In the genomic region with DNA sequence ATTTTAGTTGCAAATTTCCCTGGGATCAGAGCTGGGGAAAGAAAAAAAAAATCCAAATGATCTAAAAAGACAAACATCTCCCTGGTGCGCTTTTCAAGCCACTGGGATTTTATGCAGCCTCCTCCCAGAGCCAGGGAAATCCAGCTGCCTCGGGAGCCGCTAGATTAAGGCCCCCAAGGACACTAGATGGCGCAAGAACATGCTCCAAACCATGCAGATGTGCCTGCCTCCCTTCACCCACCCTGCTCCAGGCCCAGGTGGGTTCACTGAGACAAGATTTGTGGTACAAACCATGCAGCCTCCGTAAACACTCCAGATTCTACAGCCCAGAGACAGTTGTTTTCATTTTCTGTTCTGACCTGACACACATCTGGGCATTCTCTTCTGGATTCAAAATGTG, we compare ENCODE assay signal across 8 mouse cellular contexts.
A peak's percentile ranks its signal among the peaks of the same experiment; 100 is the strongest.
DNase-seq lines count a peak whose midpoint lies in the region; ATAC-seq and TF ChIP-seq lines count a peak whose summit lies in the region.

No protein-coding gene starts in this region.

- ATAC-seq in forebrain, embryonic 16.5 days: peak; percentile 74
- ATAC-seq in hindbrain, embryonic 12.5 days (ENCODE audit: low FRiP score): peak; percentile 29; the same call in 1 of the 2 replicates
- ATAC-seq in midbrain, embryonic 13.5 days: peak; percentile 43; the same call in 1 of the 2 replicates
- 0 out of 2 replicates have a peak, but pooled peaks have one; percentile 51 for ATAC-seq in stomach, postnatal 0 days (ENCODE audit: low FRiP score, low TSS enrichment)

- 0 out of 2 replicates have a peak overlapping the region, but pooled peaks have one; percentile 27 for H3K27ac ChIP-seq in forebrain, embryonic 16.5 days (ENCODE audit: low read length)
- H3K27ac ChIP-seq in hindbrain, embryonic 12.5 days: no peak overlapping the region; the same call in 1 of the 2 replicates
- H3K27ac ChIP-seq in midbrain, embryonic 13.5 days: peak overlapping the region; percentile 74; the same call in 1 of the 2 replicates
- H3K27ac ChIP-seq in stomach, postnatal 0 days (replicated peaks): no peak overlapping the region

- no peaks in the 10 kb centered on the region for H3K27me3 ChIP-seq in forebrain, embryonic 16.5 days (replicated peaks; ENCODE audit: control insufficient read depth, insufficient read depth, low read length)
- H3K27me3 ChIP-seq in hindbrain, embryonic 12.5 days: no peaks in the 10 kb centered on the region
- no peaks in the 10 kb centered on the region for H3K27me3 ChIP-seq in midbrain, embryonic 13.5 days
- no peaks in the 10 kb centered on the region for H3K27me3 ChIP-seq in stomach, postnatal 0 days (ENCODE audit: control insufficient read depth, insufficient read depth, low read length)

- peak; percentile 47 to 58 for DNase-seq in cerebellum, adult 18-20 months
- DNase-seq in cerebellum, adult 11-12 months: no peak
- peak; percentile 23 for DNase-seq in adrenal gland, adult 8-10 months
- DNase-seq in left cerebral cortex, adult 11 months (ENCODE audit: low spot score): peak; percentile 75
- DNase-seq in stomach, postnatal 0 days (ENCODE audit: low spot score): peak; percentile 59

- H3K4me1 ChIP-seq in forebrain, embryonic 16.5 days (replicated peaks; ENCODE audit: control insufficient read depth, insufficient read depth, low read length): peaks cover 35% of the 10 kb centered on the region
- H3K4me1 ChIP-seq in hindbrain, embryonic 12.5 days: peaks cover 39% of the 10 kb centered on the region
- peaks cover 62% of the 10 kb centered on the region for H3K4me1 ChIP-seq in midbrain, embryonic 13.5 days (replicated peaks)
- H3K4me1 ChIP-seq in stomach, postnatal 0 days (replicated peaks; ENCODE audit: control insufficient read depth, insufficient read depth): no peaks in the 10 kb centered on the region

- H3K4me3 ChIP-seq in forebrain, embryonic 16.5 days (replicated peaks; ENCODE audit: low read length): no peak overlapping the region
- H3K4me3 ChIP-seq in hindbrain, embryonic 12.5 days: no peak overlapping the region
- H3K4me3 ChIP-seq in midbrain, embryonic 13.5 days (replicated peaks): no peak overlapping the region
- H3K4me3 ChIP-seq in stomach, postnatal 0 days (ENCODE audit: low read depth, low read length): no peak overlapping the region

- TF ChIP-seq CTCF in stomach, postnatal 0 days (IDR thresholded peaks at IDR 0.05; ENCODE audit: low read depth): peak; percentile 87

- no peaks in the 10 kb centered on the region for H3K36me3 ChIP-seq in forebrain, embryonic 16.5 days (ENCODE audit: control insufficient read depth, insufficient read depth)
- no peaks in the 10 kb centered on the region for H3K36me3 ChIP-seq in hindbrain, embryonic 12.5 days
- no peaks in the 10 kb centered on the region for H3K36me3 ChIP-seq in midbrain, embryonic 13.5 days
- no peaks in the 10 kb centered on the region for H3K36me3 ChIP-seq in stomach, postnatal 0 days (ENCODE audit: control insufficient read depth, insufficient read depth, low read length)

- H3K9me3 ChIP-seq in forebrain, embryonic 16.5 days (ENCODE audit: control insufficient read depth, low read length): no peaks in the 10 kb centered on the region
- no peaks in the 10 kb centered on the region for H3K9me3 ChIP-seq in hindbrain, embryonic 12.5 days (replicated peaks)
- H3K9me3 ChIP-seq in midbrain, embryonic 13.5 days: no peaks in the 10 kb centered on the region
- no peaks in the 10 kb centered on the region for H3K9me3 ChIP-seq in stomach, postnatal 0 days (ENCODE audit: control insufficient read depth, low read length)

- H3K4me2 ChIP-seq in forebrain, embryonic 16.5 days (ENCODE audit: low read length): no peak overlapping the region
- no peak overlapping the region for H3K4me2 ChIP-seq in hindbrain, embryonic 12.5 days (replicated peaks)
- no peak overlapping the region for H3K4me2 ChIP-seq in midbrain, embryonic 13.5 days (replicated peaks)
- no peak overlapping the region for H3K4me2 ChIP-seq in stomach, postnatal 0 days (replicated peaks; ENCODE audit: low read depth)

- no peak for TF ChIP-seq EP300 in stomach, postnatal 0 days (optimal IDR thresholded peaks at IDR 0.05)

- no peak overlapping the region for H3K9ac ChIP-seq in forebrain, embryonic 16.5 days (replicated peaks; ENCODE audit: low read depth, low read length)
- H3K9ac ChIP-seq in hindbrain, embryonic 12.5 days: no peak overlapping the region
- no peak overlapping the region for H3K9ac ChIP-seq in midbrain, embryonic 13.5 days (replicated peaks)
- H3K9ac ChIP-seq in stomach, postnatal 0 days (ENCODE audit: low read length): no peak overlapping the region

- WGBS in forebrain, embryonic 16.5 days: 14% methylated on average over 5 of the region's 5 CpGs
- 27% methylated on average over 5 of the region's 5 CpGs for WGBS in hindbrain, embryonic 12.5 days
- WGBS in midbrain, embryonic 13.5 days: 18% methylated on average over 5 of the region's 5 CpGs
- 19% methylated on average over 5 of the region's 5 CpGs for WGBS in stomach, postnatal 0 days

Comparison
In these comparisons a context has a peak if more than half of its experiments do, and no peak if none do; other contexts are left out.
1. H3K27ac ChIP-seq: peak in forebrain, embryonic 16.5 days (single experiment) and midbrain, embryonic 13.5 days (single experiment); none in hindbrain, embryonic 12.5 days (single experiment) and stomach, postnatal 0 days (single experiment).
2. Peak in every context shown above with its lines, with median percentiles within 50 percentile points of each other: ATAC-seq.